26 mouse cellular contexts compared by ENCODE assay signal in genomic region chr2:11394675-11395349, GRCm38 (mm10).
DNase-seq lines count a peak whose midpoint lies in the region; ATAC-seq and TF ChIP-seq lines count a peak whose summit lies in the region.
"Had no signal": no experiment of that assay in that cellular context is flagged by ENCODE, and none has a peak within 500 bp of the region (broad histone marks: within the 10 kb centered on the region; RNA-seq: fewer than 3 reads in every experiment).

No protein-coding gene starts in this region.

- H3K4me1 ChIP-seq in bone marrow, adult 2 months (ENCODE audit: control insufficient read depth, insufficient read depth, low read length), result peaks cover 5% of the 10 kb centered on the region
- no peaks in the 10 kb centered on the region for H3K4me1 ChIP-seq in kidney, embryonic 15.5 days
- H3K4me1 ChIP-seq: embryonic facial prominence, embryonic 13.5 days had no signal

- no peaks in the 10 kb centered on the region for H3K27me3 ChIP-seq in C2C12 (ENCODE audit: control insufficient read depth, insufficient read depth, insufficient read length)
- no peaks in the 10 kb centered on the region for H3K27me3 ChIP-seq in kidney, embryonic 15.5 days
- H3K27me3 ChIP-seq: embryonic facial prominence, embryonic 13.5 days; liver, embryonic 15.5 days; midbrain, embryonic 15.5 days had no signal

- no peak for DNase-seq in heart, postnatal 36 days
- DNase-seq in heart, adult 18-20 months, result no peak
- DNase-seq: adrenal gland, postnatal 10 days; cerebellum, adult 11-12 months; cerebellum, adult 9-11 months; gastrocnemius, postnatal 10 days; heart, postnatal 4 days; kidney, adult 11 months; kidney, postnatal 25 days; liver; lung, postnatal 36 days; right cerebral cortex, postnatal 4 days had no signal

- no peaks in the 10 kb centered on the region for H3K36me3 ChIP-seq in C2C12 (ENCODE audit: control insufficient read depth, insufficient read depth)
- H3K36me3 ChIP-seq in kidney, embryonic 15.5 days, result no peaks in the 10 kb centered on the region
- H3K36me3 ChIP-seq: embryonic facial prominence, embryonic 13.5 days; liver, embryonic 15.5 days; midbrain, embryonic 15.5 days had no signal

- no peaks in the 10 kb centered on the region for H3K9me3 ChIP-seq in kidney, embryonic 15.5 days (replicated peaks)
- H3K9me3 ChIP-seq: embryonic facial prominence, embryonic 13.5 days; liver, embryonic 15.5 days; midbrain, embryonic 15.5 days had no signal

- 4% methylated on average over 5 of the region's 5 CpGs for WGBS in bone marrow, adult 2 months
- WGBS in kidney, embryonic 15.5 days, result 67% methylated on average over 5 of the region's 5 CpGs

- no peak overlapping the region for H3K9ac ChIP-seq in kidney, embryonic 15.5 days
- H3K9ac ChIP-seq: embryonic facial prominence, embryonic 13.5 days; hindbrain, embryonic 14.5 days; liver, embryonic 15.5 days; midbrain, embryonic 15.5 days had no signal

- peak; percentile 70 to 77 for ATAC-seq in hematopoietic stem cell, adult 5-6 weeks (replicated peaks in 1 of 2; ENCODE audit: insufficient read depth in 1 of 2, low FRiP score in 2 of 2, low TSS enrichment in 1 of 2, low read depth in 1 of 2, poor library complexity in 2 of 2, severe bottlenecking in 2 of 2)
- peak; percentile 59 for ATAC-seq in neutrophil, adult 5-6 weeks (ENCODE audit: extremely low read depth, insufficient number of reproducible peaks, low FRiP score, poor library complexity, severe bottlenecking)
- ATAC-seq in megakaryocyte-erythroid progenitor cell, adult 5-6 weeks (replicated peaks; ENCODE audit: low FRiP score, low TSS enrichment, poor library complexity, severe bottlenecking), result no peak
- no peak for ATAC-seq in kidney, embryonic 15.5 days (replicated peaks; ENCODE audit: low FRiP score)
- ATAC-seq: CD4-positive, CD25-positive, alpha-beta regulatory T cell, adult 4 months; forebrain, embryonic 16.5 days; inflammation-experienced regulatory T-cells, adult 6 months; midbrain, embryonic 15.5 days had no signal

- H3K79me2 ChIP-seq in C2C12 (ENCODE audit: control insufficient read depth, insufficient read depth), result no peaks in the 10 kb centered on the region

- intact Hi-C loops in heart, postnatal 36 days (cut with DNase I), result no loop called here

- no peak overlapping the region for H3K4me3 ChIP-seq in C2C12 (ENCODE audit: insufficient read depth, poor library complexity, severe bottlenecking)
- no peak overlapping the region for H3K4me3 ChIP-seq in bone marrow, adult 2 months (replicated peaks; ENCODE audit: control insufficient read depth, low read depth, low read length)
- no peak overlapping the region for H3K4me3 ChIP-seq in kidney, embryonic 15.5 days (replicated peaks)
- H3K4me3 ChIP-seq: embryonic facial prominence, embryonic 13.5 days; liver, embryonic 15.5 days; midbrain, embryonic 15.5 days had no signal

- H3K27ac ChIP-seq in bone marrow, adult 2 months (ENCODE audit: control insufficient read depth, insufficient read depth, low read depth, low read length, poor library complexity), result peak overlapping the region; percentile 15; the same call in 1 of the 2 replicates
- H3K27ac ChIP-seq in kidney, embryonic 15.5 days, result no peak overlapping the region
- H3K27ac ChIP-seq: embryonic facial prominence, embryonic 13.5 days; hindbrain, embryonic 14.5 days; liver, embryonic 15.5 days; midbrain, embryonic 15.5 days had no signal

- no peaks in the 10 kb centered on the region for H3K79me3 ChIP-seq in C2C12 (ENCODE audit: low read depth)

- H3K4me2 ChIP-seq in kidney, embryonic 15.5 days, result no peak overlapping the region
- H3K4me2 ChIP-seq: embryonic facial prominence, embryonic 13.5 days; heart, embryonic 11.5 days; hindbrain, embryonic 14.5 days; liver, embryonic 15.5 days; midbrain, embryonic 15.5 days had no signal

- no peak overlapping the region for H3ac ChIP-seq in C2C12 (ENCODE audit: control insufficient read depth, insufficient read length, low read depth)

- TF ChIP-seq POLR2A in bone marrow, adult 2 months (IDR thresholded peaks at IDR 0.05; ENCODE audit: borderline replicate concordance, control insufficient read depth, low read depth, low read length), result no peak

- no peak for TF ChIP-seq CTCF in C2C12 (IDR thresholded peaks at IDR 0.05; ENCODE audit: control insufficient read depth, insufficient read depth, insufficient read length)
- no peak for TF ChIP-seq CTCF in bone marrow, adult 2 months (IDR thresholded peaks at IDR 0.05; ENCODE audit: control insufficient read depth, insufficient read depth, low read length)

TF ChIP-seq in C2C12, 6 proteins besides CTCF, POLR2A, EP300 and RAD21:
- no peak for TF ChIP-seq FOSL1 (IDR thresholded peaks at IDR 0.05; ENCODE audit: insufficient read depth, low read length, poor library complexity, severe bottlenecking)
- no peak for TF ChIP-seq MAX (IDR thresholded peaks at IDR 0.05)
- TF ChIP-seq MYOD1 (IDR thresholded peaks at IDR 0.05; ENCODE audit: control insufficient read depth, insufficient read length, low read depth), result no peak
- no peak for TF ChIP-seq USF1 (IDR thresholded peaks at IDR 0.05; ENCODE audit: low read depth)
- peak; percentile 21 for TF ChIP-seq CEBPB (IDR thresholded peaks at IDR 0.05; ENCODE audit: low read depth)
- no peak for TF ChIP-seq MYOG (IDR thresholded peaks at IDR 0.05; ENCODE audit: control insufficient read depth, extremely low read depth, insufficient read length)

Comparison
In these comparisons a context has a peak if more than half of its experiments do, and no peak if none do; other contexts are left out.
1. ATAC-seq: peak in hematopoietic stem cell, adult 5-6 weeks (2 of 2) and neutrophil, adult 5-6 weeks (single experiment); none in megakaryocyte-erythroid progenitor cell, adult 5-6 weeks (single experiment) and kidney, embryonic 15.5 days (single experiment).